Mouse (Mus musculus): ENCODE results near the gene Olfr734. TPM values are rescaled to one million over a fixed set of nuclear protein-coding genes. Genes with fewer than 3 reads are reported as not detected.

Olfr734 gene
- polyA plus RNA-seq (2015; fragmentation: Nextera tagmentation; extraction: Ambion mirVana): not detected in 2 replicates

GRCm38 (mm10) chr14:50326661-50327060 lies at the start of gene Olfr734:
Gene Olfr734 (minus strand): TSS chr14:50326761.

GRCm38 (mm10) chr14:50357593-50357992 lies 31.0 kb upstream of the Olfr734 start, which contains the start of gene Tlr11:
Gene Tlr11 (plus strand): TSS chr14:50357914.

GRCm38 (mm10) chr14:50348796-50349195 lies 22.2 kb upstream of the Olfr734 start, which contains the start of gene Olfr735:
Gene Olfr735 (minus strand): TSS chr14:50348872.

DNA sequence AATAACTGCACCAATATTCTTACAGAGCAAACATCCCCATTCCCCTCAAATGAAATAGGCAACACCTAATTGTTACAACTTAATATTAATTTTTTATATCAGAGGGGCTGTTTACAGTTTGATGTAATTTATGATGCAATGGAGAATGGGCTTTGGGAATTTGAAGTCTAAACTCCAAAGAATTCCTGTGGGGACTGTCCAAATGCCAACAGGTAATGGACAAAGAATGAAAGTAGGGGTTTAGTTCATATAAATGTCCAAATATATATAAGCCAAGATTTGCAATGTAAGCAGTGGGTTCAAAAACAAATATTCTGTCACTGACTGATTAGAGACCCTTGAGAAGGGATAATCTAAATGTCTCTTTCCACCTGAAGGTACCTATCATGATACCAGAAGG lies 25.1 kb downstream of the Olfr734 start, which contains the start of gene Olfr733:
TSS of gene Olfr733 (minus strand) at position 101 of the 400 bp plus-strand sequence.

GRCm38 (mm10) chr14:50284106-50284505 lies 42.5 kb downstream of the Olfr734 start, which contains the start of gene Olfr732:
Gene Olfr732 (minus strand): TSS chr14:50284206.

Other genes starting within 250 kb of the Olfr734 start
- not detected in 2 replicates for gene Olfr726, start 235.8 kb downstream of the Olfr734 start, polyA plus RNA-seq (2015; fragmentation: Nextera tagmentation; extraction: Ambion mirVana)
- not detected in 2 replicates for gene Olfr727, start 203.6 kb downstream of the Olfr734 start, polyA plus RNA-seq (2015; fragmentation: Nextera tagmentation; extraction: Ambion mirVana)
- gene Olfr728, start 184.1 kb downstream of the Olfr734 start, polyA plus RNA-seq (2015; fragmentation: Nextera tagmentation; extraction: Ambion mirVana): not detected in 2 replicates
- not detected in 2 replicates for gene Olfr729, start 173.9 kb downstream of the Olfr734 start, polyA plus RNA-seq (2015; fragmentation: Nextera tagmentation; extraction: Ambion mirVana)
- not detected in 2 replicates for gene Olfr730, start 138.6 kb downstream of the Olfr734 start, polyA plus RNA-seq (2015; fragmentation: Nextera tagmentation; extraction: Ambion mirVana)
- not detected in 2 replicates for gene Olfr731, start 84.9 kb downstream of the Olfr734 start, polyA plus RNA-seq (2015; fragmentation: Nextera tagmentation; extraction: Ambion mirVana)
- not detected in 2 replicates for gene Olfr732, start 42.6 kb downstream of the Olfr734 start, polyA plus RNA-seq (2015; fragmentation: Nextera tagmentation; extraction: Ambion mirVana)
- not detected in 2 replicates for gene Olfr733, start 25.2 kb downstream of the Olfr734 start, polyA plus RNA-seq (2015; fragmentation: Nextera tagmentation; extraction: Ambion mirVana)
- gene Olfr735, start 22.1 kb upstream of the Olfr734 start, polyA plus RNA-seq (2015; fragmentation: Nextera tagmentation; extraction: Ambion mirVana): not detected in 2 replicates
- not detected in 2 replicates for gene Tlr11, start 31.2 kb upstream of the Olfr734 start, polyA plus RNA-seq (2015; fragmentation: Nextera tagmentation; extraction: Ambion mirVana)
- gene Olfr736, start 54.4 kb upstream of the Olfr734 start, polyA plus RNA-seq (2015; fragmentation: Nextera tagmentation; extraction: Ambion mirVana): not detected in 2 replicates
- not detected in 2 replicates for gene Olfr738, start 80.8 kb upstream of the Olfr734 start, polyA plus RNA-seq (2015; fragmentation: Nextera tagmentation; extraction: Ambion mirVana)
- gene Olfr739, start 91.9 kb upstream of the Olfr734 start, polyA plus RNA-seq (2015; fragmentation: Nextera tagmentation; extraction: Ambion mirVana): not detected in 2 replicates
- gene Olfr740, start 118.8 kb upstream of the Olfr734 start, polyA plus RNA-seq (2015; fragmentation: Nextera tagmentation; extraction: Ambion mirVana): not detected in 2 replicates
- not detected in 2 replicates for gene Olfr741, start 146.0 kb upstream of the Olfr734 start, polyA plus RNA-seq (2015; fragmentation: Nextera tagmentation; extraction: Ambion mirVana)
- not detected in 2 replicates for gene Olfr742, start 176.8 kb upstream of the Olfr734 start, polyA plus RNA-seq (2015; fragmentation: Nextera tagmentation; extraction: Ambion mirVana)
- gene Olfr743, start 195.1 kb upstream of the Olfr734 start, polyA plus RNA-seq (2015; fragmentation: Nextera tagmentation; extraction: Ambion mirVana): not detected in 2 replicates